Mouse (Mus musculus) myocyte (in vitro differentiated cells): Measurements from ENCODE around the gene Fgl2.

Experiments
- CEBPB ChIP-seq: IDR thresholded peaks from 2 replicates; pipeline ENCODE4 v1.6.1; 2011; ENCODE audit warnings: mild to moderate bottlenecking, moderate library complexity; ENCODE audit not compliant: poor library complexity, insufficient read depth, severe bottlenecking
- E2F4 ChIP-seq: IDR thresholded peaks from one replicate; pipeline ENCODE4 v1.6.1; 2011; ENCODE audit warnings: mild to moderate bottlenecking, control low read depth, moderate library complexity; ENCODE audit not compliant: insufficient read depth
- MAX ChIP-seq: IDR thresholded peaks from one replicate; pipeline ENCODE4 v1.6.1; 2011; ENCODE audit warnings: low read depth, mild to moderate bottlenecking, control low read depth
- MYOG ChIP-seq, 3 experiments: IDR thresholded peaks; one replicate each; pipeline ENCODE4 v1.6.1; 2011; ENCODE audit warnings: control low read depth in 2 of 3, low read depth in 2 of 3, mild to moderate bottlenecking in 2 of 3; ENCODE audit not compliant: insufficient read length in 2 of 3, control insufficient read depth in 1 of 3, insufficient read depth in 1 of 3
- POLR2A ChIP-seq: IDR thresholded peaks from one replicate; pipeline ENCODE4 v1.6.1; 2011; ENCODE audit warnings: low read depth, mild to moderate bottlenecking, control low read depth, moderate library complexity; ENCODE audit not compliant: insufficient read length
- POLR2AphosphoS2 ChIP-seq: IDR thresholded peaks from one replicate; pipeline ENCODE4 v1.6.1; 2011; ENCODE audit warnings: low read depth, control low read depth; ENCODE audit not compliant: insufficient read length
- REST ChIP-seq: IDR thresholded peaks from one replicate; pipeline ENCODE4 v1.6.1; 2011; ENCODE audit warnings: mild to moderate bottlenecking, control low read depth, moderate library complexity; ENCODE audit not compliant: insufficient read depth, insufficient read length
- TCF12 ChIP-seq: IDR thresholded peaks from one replicate; pipeline ENCODE4 v1.6.1; 2011; ENCODE audit warnings: mild to moderate bottlenecking, control low read depth; ENCODE audit not compliant: poor library complexity, insufficient read depth, severe bottlenecking
- USF1 ChIP-seq: IDR thresholded peaks from one replicate; pipeline ENCODE4 v1.6.1; 2011; ENCODE audit warnings: low read depth, mild to moderate bottlenecking, control low read depth, moderate library complexity

- TF ChIP-seq CEBPB (no peak), POLR2A (no peak), MAX (no peak), TCF12 (no peak), E2F4 (no peak), USF1 (no peak), MYOG (IDR thresholded peaks at IDR 0.05; ENCODE audit: control insufficient read depth in 1 of 3, insufficient read depth in 1 of 3, insufficient read length in 2 of 3, low read depth in 2 of 3) (no peak), REST (no peak), POLR2AphosphoS2 (no peak)
Observed at GRCm38 (mm10) chr5:21411261-21411666, 38.8 kb downstream of the Fgl2 start.
